Mouse (Mus musculus) forebrain, embryonic 15.5 days (tissue): ENCODE measurements around the gene Rpl22. TPM values are rescaled to one million over a fixed set of nuclear protein-coding genes. Genes with fewer than 3 reads are reported as not detected.

ENCODE experiments used
- ATAC-seq: fragments of 200-750 bp; cut with Nextera tagmentation; replicated peaks from 2 replicates; pipeline ENCODE4 v1.8.0; 2017; ENCODE audit warnings: mild to moderate bottlenecking, moderate TSS enrichment, moderate library complexity
- H3K27ac ChIP-seq: fragments of 300-500 bp; sonication (generic); replicated peaks from 2 replicates; pipeline ENCODE4 v1.5.1; 2015; ENCODE audit warnings: mild to moderate bottlenecking, inconsistent platforms
- H3K27me3 ChIP-seq: fragments of 300-500 bp; sonication (generic); 2 replicates; pipeline ENCODE4 v1.6.1; 2015; ENCODE audit warnings: inconsistent platforms
- H3K36me3 ChIP-seq: fragments of 300-500 bp; sonication (generic); 2 replicates; pipeline ENCODE4 v1.6.1; 2015; ENCODE audit warnings: mild to moderate bottlenecking, inconsistent platforms
- H3K4me1 ChIP-seq: fragments of 300-500 bp; sonication (generic); 2 replicates; pipeline ENCODE4 v1.6.1; 2015; ENCODE audit warnings: inconsistent platforms
- H3K4me2 ChIP-seq: fragments of 300-500 bp; sonication (generic); replicated peaks from 2 replicates; pipeline ENCODE4 v1.6.1; 2015; ENCODE audit warnings: mild to moderate bottlenecking, inconsistent platforms
- H3K4me3 ChIP-seq: fragments of 300-500 bp; sonication (generic); 2 replicates; pipeline ENCODE4 v1.5.1; 2015; ENCODE audit warnings: mild to moderate bottlenecking, inconsistent platforms
- H3K9ac ChIP-seq: fragments of 300-500 bp; sonication (generic); replicated peaks from 2 replicates; pipeline ENCODE4 v1.6.1; 2015; ENCODE audit warnings: mild to moderate bottlenecking, inconsistent platforms
- H3K9me3 ChIP-seq: fragments of 300-500 bp; sonication (generic); 2 replicates; pipeline ENCODE4 v1.6.1; 2016; ENCODE audit warnings: inconsistent platforms
- WGBS: fragments of 180-500 bp; shearing (Covaris S2); methylation state at CpG from one replicate; pipeline ENCODE4 v1.1.7; 2015; ENCODE audit warnings: mixed read lengths; 5-methylcytosine and 5-hydroxymethylcytosine counted together
- polyA plus RNA-seq: library from polyadenylated mRNA; unstranded; fragments of >200 nt; fragmentation: Nextera tagmentation; extraction: Ambion mirVana; gene quantifications from 2 replicates; pipeline ENCODE4 v1.2.1, GENCODE M21; 2015

Rpl22 gene
- polyA plus RNA-seq, 1 experiment from 2014 or later = 216 TPM

- Histone ChIP-seq H3K4me3 (no peak overlapping the region), H3K27me3 (peaks cover 90% of the 10 kb centered on the region), H3K9ac (no peak overlapping the region), H3K36me3 (no peaks in the 10 kb centered on the region), H3K4me2 (no peak overlapping the region), H3K27ac (no peak overlapping the region), H3K4me1 (peaks cover 42% of the 10 kb centered on the region), H3K9me3 (no peaks in the 10 kb centered on the region)
- no peak for ATAC-seq
- 37% methylated on average over 18 of the region's 18 CpGs for WGBS
These were observed 37.1 kb upstream of the Rpl22 start for GRCm38 (mm10) chr4:152288398-152288945.

GRCm38 (mm10) chr4:152290385-152290784 is 35.2 kb upstream of the Rpl22 start:
- Histone ChIP-seq H3K4me1 (peaks cover 40% of the 10 kb centered on the region), H3K9ac (peak overlapping the region; percentile 41), H3K36me3 (no peaks in the 10 kb centered on the region), H3K27ac (no peak overlapping the region), H3K4me2 (peak overlapping the region; percentile 58), H3K4me3 (peak overlapping the region; percentile 36), H3K27me3 (peaks cover 89% of the 10 kb centered on the region), H3K9me3 (no peaks in the 10 kb centered on the region)
- ATAC-seq = peak; percentile 38
- under 1% methylated on average over 39 of the region's 39 CpGs for WGBS

GRCm38 (mm10) chr4:152290991-152291390 is 34.6 kb upstream of the Rpl22 start:
- H3K27ac ChIP-seq = no peak overlapping the region
- peak overlapping the region; percentile 36; the same call in 1 of the 2 replicates for H3K4me3 ChIP-seq
- no peaks in the 10 kb centered on the region for H3K9me3 ChIP-seq
- WGBS = 2% methylated on average over 11 of the region's 11 CpGs
- H3K9ac ChIP-seq = no peak overlapping the region
- H3K36me3 ChIP-seq = no peaks in the 10 kb centered on the region
- peaks cover 89% of the 10 kb centered on the region for H3K27me3 ChIP-seq
- no peak overlapping the region for H3K4me2 ChIP-seq
- peaks cover 39% of the 10 kb centered on the region for H3K4me1 ChIP-seq
- ATAC-seq = no peak

- no peak for ATAC-seq
- Histone ChIP-seq H3K4me1 (peaks cover 36% of the 10 kb centered on the region), H3K36me3 (no peaks in the 10 kb centered on the region), H3K27me3 (peaks cover 84% of the 10 kb centered on the region), H3K27ac (no peak within 1 kb of the TSS), H3K9me3 (no peaks in the 10 kb centered on the region), H3K9ac (peak within 1 kb of the TSS; percentile 41; the same call in 1 of the 2 replicates), H3K4me2 (peak within 1 kb of the TSS; percentile 58), H3K4me3 (peak within 1 kb of the TSS; percentile 36)
- 11% methylated on average over 6 of the region's 6 CpGs for WGBS
These were observed 34.0 kb upstream of the Rpl22 start, which contains the start of gene Hes3 for GRCm38 (mm10) chr4:152291562-152291961. Gene Hes3, minus strand, starts transcription at chr4:152291662.

GRCm38 (mm10) chr4:152292102-152292765 is 33.3 kb upstream of the Rpl22 start:
- Histone ChIP-seq H3K4me2 (no peak overlapping the region), H3K4me3 (no peak overlapping the region), H3K9ac (no peak overlapping the region), H3K4me1 (peaks cover 32% of the 10 kb centered on the region), H3K27me3 (peaks cover 78% of the 10 kb centered on the region), H3K27ac (no peak overlapping the region), H3K36me3 (no peaks in the 10 kb centered on the region), H3K9me3 (no peaks in the 10 kb centered on the region)
- ATAC-seq = no peak
- 2% methylated on average over 12 of the region's 12 CpGs for WGBS

- no peak for ATAC-seq
- no peaks in the 10 kb centered on the region for H3K9me3 ChIP-seq
- H3K4me2 ChIP-seq = no peak overlapping the region
- H3K4me1 ChIP-seq = peaks cover 34% of the 10 kb centered on the region
- H3K27ac ChIP-seq = no peak overlapping the region
- no peaks in the 10 kb centered on the region for H3K36me3 ChIP-seq
- no peak overlapping the region for H3K4me3 ChIP-seq
- 61% methylated on average over 10 of the region's 10 CpGs for WGBS
- peaks cover 62% of the 10 kb centered on the region for H3K27me3 ChIP-seq
- H3K9ac ChIP-seq = no peak overlapping the region
These were observed 31.2 kb upstream of the Rpl22 start for GRCm38 (mm10) chr4:152294188-152294929.

GRCm38 (mm10) chr4:152295916-152296315 is 29.6 kb upstream of the Rpl22 start:
- no peaks in the 10 kb centered on the region for H3K9me3 ChIP-seq
- H3K4me3 ChIP-seq = no peak overlapping the region
- peaks cover 26% of the 10 kb centered on the region for H3K4me1 ChIP-seq
- H3K9ac ChIP-seq = no peak overlapping the region
- ATAC-seq = no peak
- H3K27me3 ChIP-seq = peaks cover 49% of the 10 kb centered on the region
- peaks cover 12% of the 10 kb centered on the region for H3K36me3 ChIP-seq
- H3K4me2 ChIP-seq = no peak overlapping the region
- H3K27ac ChIP-seq = no peak overlapping the region
- 65% methylated on average over 4 of the region's 4 CpGs for WGBS

- H3K27ac ChIP-seq = no peak overlapping the region
- H3K27me3 ChIP-seq = peaks cover 44% of the 10 kb centered on the region
- WGBS = 21% methylated on average over 8 of the region's 8 CpGs
- H3K36me3 ChIP-seq = peaks cover 16% of the 10 kb centered on the region
- H3K4me1 ChIP-seq = peaks cover 24% of the 10 kb centered on the region
- peak overlapping the region; percentile 88 for H3K4me2 ChIP-seq
- ATAC-seq = no peak
- H3K9ac ChIP-seq = no peak overlapping the region; the same call in 1 of the 2 replicates
- no peaks in the 10 kb centered on the region for H3K9me3 ChIP-seq
- H3K4me3 ChIP-seq = peak overlapping the region; percentile 88
These were observed 29.2 kb upstream of the Rpl22 start for GRCm38 (mm10) chr4:152296371-152296770.

GRCm38 (mm10) chr4:152296874-152297861 is 28.4 kb upstream of the Rpl22 start, which contains the start of gene Icmt:
Gene Icmt, plus strand, starts transcription at chr4:152297227.
- Histone ChIP-seq H3K4me1 (peaks cover 24% of the 10 kb centered on the region), H3K27me3 (peaks cover 36% of the 10 kb centered on the region), H3K9me3 (no peaks in the 10 kb centered on the region), H3K4me3 (peak within 1 kb of the TSS; percentile 88), H3K4me2 (peak within 1 kb of the TSS; percentile 88), H3K27ac (peak within 1 kb of the TSS; percentile 76), H3K36me3 (peaks cover 16% of the 10 kb centered on the region), H3K9ac (peak within 1 kb of the TSS; percentile 92)
- WGBS = under 1% methylated on average over 117 of the region's 119 CpGs
- ATAC-seq = peak; percentile 96

GRCm38 (mm10) chr4:152298836-152299235 is 26.7 kb upstream of the Rpl22 start:
- 86% methylated on average over 14 of the region's 14 CpGs for WGBS
- H3K4me1 ChIP-seq = peaks cover 24% of the 10 kb centered on the region
- peak overlapping the region; percentile 88; the same call in 1 of the 2 replicates for H3K4me2 ChIP-seq
- H3K27ac ChIP-seq = no peak overlapping the region
- no peak for ATAC-seq
- H3K27me3 ChIP-seq = peaks cover 19% of the 10 kb centered on the region
- peaks cover 28% of the 10 kb centered on the region for H3K36me3 ChIP-seq
- H3K9me3 ChIP-seq = no peaks in the 10 kb centered on the region
- 0 out of 2 replicates have a peak overlapping the region, but pooled peaks have one; percentile 31 for H3K9ac ChIP-seq
- no peak overlapping the region for H3K4me3 ChIP-seq

GRCm38 (mm10) chr4:152300375-152300774 is 25.2 kb upstream of the Rpl22 start:
- peaks cover 37% of the 10 kb centered on the region for H3K36me3 ChIP-seq

More at GRCm38 (mm10) chr4:152300375-152300774, 25.2 kb upstream of the Rpl22 start:
- WGBS = 76% methylated on average over 8 of the region's 8 CpGs
- Histone ChIP-seq H3K9ac (no peak overlapping the region), H3K9me3 (no peaks in the 10 kb centered on the region), H3K27me3 (peaks cover 6% of the 10 kb centered on the region), H3K4me3 (no peak overlapping the region), H3K27ac (no peak overlapping the region), H3K4me2 (no peak overlapping the region), H3K4me1 (peaks cover 24% of the 10 kb centered on the region)
- ATAC-seq = no peak
